Comparison of ENCODE assay signal across 11 mouse cellular contexts in the genomic region with DNA sequence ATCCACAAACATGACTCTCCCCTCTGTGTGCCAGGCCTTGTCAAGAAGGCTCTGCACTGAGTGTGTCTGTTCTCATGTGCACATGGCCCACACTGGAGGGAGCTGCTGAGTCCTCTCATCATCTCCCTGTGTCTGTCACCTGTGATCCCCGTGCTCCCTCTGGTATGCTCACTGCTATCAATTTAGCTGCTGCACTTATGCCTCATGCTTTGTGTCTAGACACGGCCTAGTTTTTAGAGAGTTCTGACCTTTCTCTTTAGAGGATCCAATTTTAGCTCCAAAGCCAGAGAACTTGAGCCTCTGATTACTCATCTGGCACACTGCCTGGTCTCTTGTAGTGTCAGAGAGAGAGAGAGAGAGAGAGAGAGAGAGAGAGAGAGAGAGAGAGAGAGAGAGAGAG. TPM values are rescaled to one million over a fixed set of nuclear protein-coding genes. Genes with fewer than 3 reads are reported as not detected.
DNase-seq lines count a peak whose midpoint lies in the region; ATAC-seq and TF ChIP-seq lines count a peak whose summit lies in the region.
"Had no signal": no experiment of that assay in that cellular context is flagged by ENCODE, and none has a peak within 500 bp of the region (broad histone marks: within the 10 kb centered on the region; RNA-seq: fewer than 3 reads in every experiment).

No protein-coding gene starts in this region.

- no peaks in the 10 kb centered on the region for H3K27me3 ChIP-seq in limb, embryonic 14.5 days (ENCODE audit: control insufficient read depth, insufficient read depth, low read length)
- H3K27me3 ChIP-seq in limb, embryonic 10.5 days (ENCODE audit: low read depth, poor library complexity, severe bottlenecking): no peaks in the 10 kb centered on the region
- no peaks in the 10 kb centered on the region for H3K27me3 ChIP-seq in hindbrain, embryonic 14.5 days (ENCODE audit: control insufficient read depth, insufficient read depth, low read length)
- H3K27me3 ChIP-seq: embryonic facial prominence, embryonic 15.5 days had no signal

- peak; percentile 72 for DNase-seq in limb, embryonic 14.5 days (ENCODE audit: low spot score)
- no peak for DNase-seq in limb, embryonic 10.5 days (ENCODE audit: low spot score)
- peak; percentile 35 for DNase-seq in ZHBTc4 (ENCODE audit: low read depth, low spot score)
- peak; percentile 43 to 48 for DNase-seq in gastrocnemius, adult 8-10 months (ENCODE audit: low spot score in 2 of 2)
- peak; percentile 54 for DNase-seq in lung, postnatal 36 days
- DNase-seq in embryo, embryonic 10.5 days (ENCODE audit: low spot score): no peak
- no peak for DNase-seq in hindbrain, embryonic 14.5 days (ENCODE audit: low spot score)
- DNase-seq: kidney, adult 9 months had no signal

- no peak for ATAC-seq in limb, embryonic 14.5 days (ENCODE audit: low FRiP score, low read depth)
- ATAC-seq in hindbrain, embryonic 14.5 days (ENCODE audit: low FRiP score): no peak

- H3K4me3 ChIP-seq in limb, embryonic 14.5 days (replicated peaks; ENCODE audit: low read length): no peak overlapping the region
- H3K4me3 ChIP-seq in limb, embryonic 10.5 days: no peak overlapping the region
- no peak overlapping the region for H3K4me3 ChIP-seq in hindbrain, embryonic 14.5 days (replicated peaks; ENCODE audit: low read length)
- H3K4me3 ChIP-seq: embryonic facial prominence, embryonic 15.5 days had no signal

- no peak overlapping the region for H3K4me2 ChIP-seq in limb, embryonic 14.5 days (replicated peaks; ENCODE audit: low read depth, low read length, severe bottlenecking)
- no peak overlapping the region for H3K4me2 ChIP-seq in hindbrain, embryonic 14.5 days (replicated peaks)
- H3K4me2 ChIP-seq: embryonic facial prominence, embryonic 15.5 days had no signal

- H3K9me3 ChIP-seq in limb, embryonic 14.5 days (ENCODE audit: control insufficient read depth, low read length): no peaks in the 10 kb centered on the region; the same call in 1 of the 2 replicates
- no peaks in the 10 kb centered on the region for H3K9me3 ChIP-seq in limb, embryonic 10.5 days (replicated peaks)
- no peaks in the 10 kb centered on the region for H3K9me3 ChIP-seq in hindbrain, embryonic 14.5 days (ENCODE audit: control insufficient read depth, low read length)
- H3K9me3 ChIP-seq: embryonic facial prominence, embryonic 15.5 days had no signal

- no peaks in the 10 kb centered on the region for H3K36me3 ChIP-seq in limb, embryonic 14.5 days (ENCODE audit: control insufficient read depth, insufficient read depth, low read length)
- no peaks in the 10 kb centered on the region for H3K36me3 ChIP-seq in limb, embryonic 10.5 days
- H3K36me3 ChIP-seq in hindbrain, embryonic 14.5 days (replicated peaks; ENCODE audit: control insufficient read depth, insufficient read depth): no peaks in the 10 kb centered on the region
- H3K36me3 ChIP-seq: embryonic facial prominence, embryonic 15.5 days had no signal

- H3K9ac ChIP-seq in limb, embryonic 14.5 days (ENCODE audit: low read depth, low read length, severe bottlenecking): no peak overlapping the region
- no peak overlapping the region for H3K9ac ChIP-seq in hindbrain, embryonic 14.5 days
- H3K9ac ChIP-seq: embryonic facial prominence, embryonic 15.5 days had no signal

- H3K4me1 ChIP-seq in limb, embryonic 14.5 days (ENCODE audit: control insufficient read depth, insufficient read depth, low read length): no peaks in the 10 kb centered on the region
- H3K4me1 ChIP-seq in limb, embryonic 10.5 days: no peaks in the 10 kb centered on the region
- H3K4me1 ChIP-seq in hindbrain, embryonic 14.5 days (replicated peaks; ENCODE audit: control insufficient read depth, insufficient read depth, low read length): no peaks in the 10 kb centered on the region
- H3K4me1 ChIP-seq: embryonic facial prominence, embryonic 15.5 days had no signal

- H3K27ac ChIP-seq in limb, embryonic 14.5 days (replicated peaks; ENCODE audit: low read depth, low read length): no peak overlapping the region
- H3K27ac ChIP-seq in limb, embryonic 10.5 days: no peak overlapping the region
- no peak overlapping the region for H3K27ac ChIP-seq in hindbrain, embryonic 14.5 days
- H3K27ac ChIP-seq: embryonic facial prominence, embryonic 15.5 days; macrophage had no signal

- TF ChIP-seq POLR2A in limb, embryonic 14.5 days (IDR thresholded peaks at IDR 0.05; ENCODE audit: borderline replicate concordance, extremely low read depth, insufficient read depth, insufficient read length): no peak

- WGBS in limb, embryonic 14.5 days: 55% methylated on average over 2 of the region's 2 CpGs
- WGBS in limb, embryonic 10.5 days: 71% methylated on average over 2 of the region's 2 CpGs
- WGBS in hindbrain, embryonic 14.5 days: 61% methylated on average over 2 of the region's 2 CpGs

RNA-seq across cellular contexts. Expression of gene Gadl1, which starts 42.0 kb away (rescaled TPM):
- 0.59 and 0.69 TPM in 2 replicates for polyA plus RNA-seq in limb, embryonic 14.5 days (2012; rRNA removed)
- polyA plus RNA-seq in limb, embryonic 14.5 days (2014; fragmentation: Nextera tagmentation; extraction: Ambion mirVana): 0.93 and 1.4 TPM in 2 replicates
- 0.31 and 0.44 TPM in 2 replicates for polyA plus RNA-seq in limb, embryonic 10.5 days (2016; fragmentation: Nextera tagmentation; extraction: Ambion mirVana)
- 1 to 10 TPM; 1.6 to 6.2 (median 4.0) TPM for total RNA-seq in gastrocnemius, adult 8-10 months (2022)
- polyA plus RNA-seq in hindbrain, embryonic 14.5 days (2014; fragmentation: Nextera tagmentation; extraction: Ambion mirVana): 0.16 and 0.23 TPM in 2 replicates
- polyA plus RNA-seq: macrophage; spleen, adult 2 months had no signal

Comparison
In these comparisons a context has a peak if more than half of its experiments do, and no peak if none do; other contexts are left out.
1. DNase-seq: peak in limb, embryonic 14.5 days (single experiment), ZHBTc4 (single experiment), gastrocnemius, adult 8-10 months (2 of 2) and lung, postnatal 36 days (single experiment); none in limb, embryonic 10.5 days (single experiment), embryo, embryonic 10.5 days (single experiment) and hindbrain, embryonic 14.5 days (single experiment).